Mouse (Mus musculus) lung, postnatal 4 days (tissue): ENCODE measurements around the gene Zc2hc1b.
"Not testable (repeated sequence)": the region's sequence is repeated elsewhere in the genome, so short reads cannot be mapped to it uniquely, and the experiment has no call there.

Experiments
- DNase-seq, 2 experiments: peaks; one replicate each; pipeline ENCODE4 v3.0.0; 2021

The Zc2hc1b gene

GRCm38 (mm10) chr10:13177973-13178624 lies at the start of gene Zc2hc1b:
TSS of gene Zc2hc1b (minus strand) at chr10:13178023.
- DNase-seq, result no peak

GRCm38 (mm10) chr10:13225377-13226063 lies 47.7 kb upstream of the Zc2hc1b start:
- DNase-seq, result no peak

GRCm38 (mm10) chr10:13222135-13222534 lies 44.3 kb upstream of the Zc2hc1b start:
- no peak for DNase-seq

GRCm38 (mm10) chr10:13220061-13220460 lies 42.2 kb upstream of the Zc2hc1b start:
- DNase-seq, result no peak

GRCm38 (mm10) chr10:13213956-13214355 lies 36.1 kb upstream of the Zc2hc1b start:
- DNase-seq, result no peak

GRCm38 (mm10) chr10:13212829-13213228 lies 35.0 kb upstream of the Zc2hc1b start:
- DNase-seq, result no peak

- DNase-seq, result no peak
Observed at GRCm38 (mm10) chr10:13212326-13212725, 34.5 kb upstream of the Zc2hc1b start.

- no peak for DNase-seq
Observed at GRCm38 (mm10) chr10:13209930-13210637, 32.3 kb upstream of the Zc2hc1b start.

GRCm38 (mm10) chr10:13209506-13209905 lies 31.7 kb upstream of the Zc2hc1b start:
- no peak for DNase-seq

GRCm38 (mm10) chr10:13209061-13209460 lies 31.2 kb upstream of the Zc2hc1b start:
- no peak for DNase-seq

- no peak for DNase-seq
Observed at GRCm38 (mm10) chr10:13201741-13202293, 24.0 kb upstream of the Zc2hc1b start.

GRCm38 (mm10) chr10:13200862-13201261 lies 23.0 kb upstream of the Zc2hc1b start:
- no peak for DNase-seq

GRCm38 (mm10) chr10:13199234-13199633 lies 21.4 kb upstream of the Zc2hc1b start:
- DNase-seq, result no peak

- DNase-seq, result no peak
Observed at GRCm38 (mm10) chr10:13196872-13197507, 19.2 kb upstream of the Zc2hc1b start.

- not testable (repeated sequence) for DNase-seq
Observed at GRCm38 (mm10) chr10:13193496-13193895, 15.7 kb upstream of the Zc2hc1b start.

GRCm38 (mm10) chr10:13192731-13193351 lies 15.0 kb upstream of the Zc2hc1b start, which contains the start of gene Ltv1:
TSS of gene Ltv1 (minus strand) at chr10:13193168.
- peak; percentile 96 to 97 for DNase-seq

GRCm38 (mm10) chr10:13189881-13190280 lies 12.1 kb upstream of the Zc2hc1b start:
- no peak for DNase-seq

- DNase-seq, result no peak
Observed at GRCm38 (mm10) chr10:13186754-13187153, 8.9 kb upstream of the Zc2hc1b start.

GRCm38 (mm10) chr10:13184170-13184766 lies 6.4 kb upstream of the Zc2hc1b start:
- no peak for DNase-seq

- DNase-seq, result no peak
Observed at GRCm38 (mm10) chr10:13180211-13180610, 2.4 kb upstream of the Zc2hc1b start.

GRCm38 (mm10) chr10:13175866-13176265 lies 2.0 kb downstream of the Zc2hc1b start:
- no peak for DNase-seq

GRCm38 (mm10) chr10:13172798-13173221 lies 5.0 kb downstream of the Zc2hc1b start:
- DNase-seq, result peak in 1 of 2 experiments; percentile 10
